Mouse (Mus musculus) thymus, postnatal 4 days (tissue): Measurements from ENCODE around the gene Ffar2.
A peak's percentile ranks its signal among the peaks of the same experiment; 100 is the strongest.
"Not testable (repeated sequence)": the region's sequence is repeated elsewhere in the genome, so short reads cannot be mapped to it uniquely, and the experiment has no call there.

ENCODE experiments used
- DNase-seq: peaks from one replicate; pipeline ENCODE4 v3.0.0; 2021

Ffar2 gene

DNA sequence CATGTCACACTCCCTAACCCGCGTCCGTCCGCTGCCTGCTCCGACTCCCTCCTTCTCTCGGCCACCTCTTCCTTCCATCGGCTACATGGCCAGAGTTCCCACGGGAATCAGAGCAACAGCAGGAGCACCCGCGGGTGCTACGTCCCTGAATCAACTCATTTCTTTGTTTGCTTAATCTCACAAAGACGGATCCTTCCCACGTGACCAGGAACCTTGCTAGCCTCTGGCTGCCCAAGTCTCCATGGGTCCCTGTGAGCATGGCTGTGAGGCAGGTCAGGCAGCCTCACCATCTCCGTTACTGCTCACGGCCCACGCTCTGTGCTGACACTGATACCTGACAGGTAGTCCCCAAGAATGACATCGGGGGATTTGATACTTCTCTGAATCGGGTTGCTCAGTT lies at the start of gene Ffar2:
Gene Ffar2 (minus strand): TSS at position 101 of the 400 bp plus-strand sequence.
- DNase-seq, result no peak

DNA sequence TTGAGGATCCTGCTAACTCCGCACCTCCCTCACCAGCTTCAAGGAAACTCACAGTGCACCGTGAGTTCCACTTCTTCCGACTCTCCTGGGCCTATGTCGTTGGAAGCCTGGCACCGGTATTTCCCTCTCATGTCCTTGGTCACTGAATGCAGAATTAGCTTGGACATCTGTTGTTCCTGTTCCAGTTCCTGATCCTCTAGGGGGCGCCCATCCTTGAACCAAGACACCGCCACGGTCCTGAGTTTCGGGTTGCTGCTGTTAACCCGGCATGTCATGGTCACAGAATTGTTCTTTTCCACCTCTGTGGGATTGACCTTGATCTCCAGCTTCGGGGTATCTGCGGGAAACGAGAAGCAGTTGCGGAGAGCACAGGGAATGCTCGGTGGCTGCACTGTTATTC lies 49.5 kb upstream of the Ffar2 start:
- DNase-seq, result peak; percentile 82

DNA sequence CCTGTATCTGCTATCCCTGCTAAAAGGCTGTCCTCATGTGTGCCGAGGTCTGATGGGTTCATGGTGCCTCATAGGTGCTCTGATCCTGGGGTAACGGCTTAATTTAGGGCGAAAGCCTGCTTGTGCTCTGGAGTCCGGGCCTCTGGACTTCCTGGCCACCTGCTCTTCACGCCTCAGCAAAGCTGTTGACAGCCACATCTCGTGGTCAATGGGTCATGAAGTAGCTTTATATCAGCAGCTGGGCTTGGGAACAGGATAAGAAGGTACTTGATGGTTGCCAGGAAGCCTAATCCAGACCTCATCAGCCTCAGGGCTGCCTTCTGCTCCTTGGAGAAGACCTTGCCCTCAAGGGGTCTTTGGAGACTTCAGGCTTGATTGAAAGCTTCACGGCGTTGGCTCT lies 39.8 kb upstream of the Ffar2 start:
- DNase-seq, result no peak

DNA sequence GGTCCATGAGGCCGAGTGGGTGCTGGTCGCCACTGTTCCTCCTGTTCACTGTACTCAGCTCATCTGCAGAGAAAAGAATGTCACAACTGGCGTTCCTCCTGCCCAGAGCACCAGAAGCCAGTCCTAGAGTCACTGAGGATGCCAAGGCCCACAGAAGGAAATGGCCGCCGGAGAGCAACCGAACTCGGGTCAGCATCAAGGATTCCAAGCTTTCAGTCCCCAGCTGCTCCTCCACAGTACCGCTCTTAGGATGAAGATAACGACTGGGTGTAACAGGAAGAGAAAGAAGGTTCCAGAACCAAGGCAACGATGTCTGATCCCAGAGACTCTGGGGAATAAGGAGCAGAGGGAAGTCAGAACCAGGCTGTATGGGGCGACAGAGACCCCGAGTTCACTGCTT lies 37.9 kb upstream of the Ffar2 start, which contains the start of gene Ffar1:
Gene Ffar1 (minus strand): TSS at position 101 of the 400 bp plus-strand sequence.
- DNase-seq, result no peak

DNA sequence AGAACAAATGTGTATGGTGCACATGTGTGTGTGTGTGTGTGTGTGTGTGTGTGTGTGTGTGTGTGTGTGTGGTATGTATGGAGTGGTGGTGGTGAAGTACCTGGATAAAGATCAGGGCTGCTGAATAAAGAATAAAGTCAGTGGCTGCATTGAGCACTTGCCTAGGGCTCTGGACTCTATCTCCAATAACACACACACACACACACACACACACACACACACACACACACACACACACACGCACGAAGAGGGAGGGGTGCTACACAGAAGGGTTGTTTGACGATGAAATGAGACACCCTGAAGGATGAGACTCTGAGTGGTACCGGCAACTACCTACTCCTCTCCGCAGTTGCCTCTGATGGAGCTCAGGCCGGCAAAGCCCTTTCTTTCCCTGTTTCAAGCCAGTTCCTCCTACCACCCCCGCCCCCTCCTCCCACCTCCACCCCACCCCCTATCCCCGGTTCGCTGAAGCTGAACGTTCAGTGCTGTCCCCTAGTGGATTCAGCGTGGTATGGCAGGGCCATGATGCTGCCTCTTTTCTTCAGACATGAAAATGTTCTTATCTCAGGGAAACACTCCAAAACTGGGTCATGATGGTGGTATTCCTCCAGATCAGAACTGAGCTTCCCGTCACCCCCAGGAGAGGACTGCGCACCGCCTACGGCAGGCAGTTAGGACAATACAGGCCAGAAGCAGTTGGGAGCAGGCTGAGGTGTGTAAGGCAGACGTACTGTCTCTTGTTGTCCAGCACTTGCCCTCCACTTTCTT lies 36.2 kb upstream of the Ffar2 start:
- DNase-seq, result peak; percentile 74

DNA sequence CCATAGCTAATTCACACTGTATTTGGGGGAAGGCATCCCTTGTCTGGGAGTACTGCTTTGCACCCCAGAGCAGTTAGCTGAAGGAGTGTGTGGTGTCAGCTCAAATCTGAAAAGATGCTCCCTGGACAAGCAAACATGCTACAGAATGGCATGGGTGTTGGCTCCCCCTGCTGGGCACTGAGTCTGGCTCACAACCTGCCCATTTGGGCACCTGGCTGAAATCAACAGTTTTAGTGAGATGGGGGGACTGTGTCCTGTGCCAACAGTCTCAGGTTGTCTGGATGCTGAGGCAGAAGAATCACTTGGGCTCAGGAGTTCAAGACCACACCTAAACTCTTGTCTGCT lies 35.7 kb upstream of the Ffar2 start:
- peak; percentile 87 for DNase-seq

DNA sequence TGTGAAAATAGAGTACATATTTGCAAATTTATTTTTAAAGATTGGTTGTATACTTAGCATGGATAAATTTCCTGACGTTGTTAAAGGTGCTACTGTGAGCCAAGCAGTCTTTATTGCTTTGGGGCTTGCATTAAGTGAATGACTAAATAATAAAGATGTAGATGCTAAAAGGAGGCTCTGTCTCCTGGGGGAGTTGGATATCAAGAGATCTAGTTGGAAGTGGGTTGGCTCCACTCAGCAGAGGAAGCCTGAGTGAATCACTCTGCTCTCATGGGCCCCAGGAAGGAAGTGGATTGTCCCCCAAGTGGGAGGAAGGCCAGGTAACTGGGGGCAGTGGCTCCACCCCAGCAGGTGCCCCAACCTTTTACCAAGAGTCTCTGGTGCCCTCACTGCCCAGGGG lies 34.2 kb upstream of the Ffar2 start:
- DNase-seq, result no peak

DNA sequence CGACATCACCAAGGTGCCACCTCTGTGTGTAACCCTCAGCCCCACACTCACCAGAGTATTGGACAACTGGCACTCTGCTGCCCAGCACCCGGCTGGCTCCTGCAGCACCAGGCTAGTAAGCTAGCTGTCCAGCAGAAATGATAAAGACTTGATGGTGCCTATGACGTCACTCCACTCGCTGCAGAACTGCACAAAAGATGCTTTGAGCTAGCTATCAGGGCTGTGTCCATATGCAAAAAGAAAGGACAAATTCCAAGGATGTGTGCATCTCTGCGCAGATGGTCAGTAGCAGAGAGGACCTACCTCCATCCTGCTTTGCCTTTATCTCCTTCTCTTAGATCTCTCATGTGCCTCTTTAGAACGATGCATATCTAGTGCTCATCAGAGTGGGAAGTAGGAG lies 32.5 kb upstream of the Ffar2 start, which contains the start of gene Ffar3:
Gene Ffar3 (minus strand): TSS at position 101 of the 400 bp plus-strand sequence.
- no peak for DNase-seq

DNA sequence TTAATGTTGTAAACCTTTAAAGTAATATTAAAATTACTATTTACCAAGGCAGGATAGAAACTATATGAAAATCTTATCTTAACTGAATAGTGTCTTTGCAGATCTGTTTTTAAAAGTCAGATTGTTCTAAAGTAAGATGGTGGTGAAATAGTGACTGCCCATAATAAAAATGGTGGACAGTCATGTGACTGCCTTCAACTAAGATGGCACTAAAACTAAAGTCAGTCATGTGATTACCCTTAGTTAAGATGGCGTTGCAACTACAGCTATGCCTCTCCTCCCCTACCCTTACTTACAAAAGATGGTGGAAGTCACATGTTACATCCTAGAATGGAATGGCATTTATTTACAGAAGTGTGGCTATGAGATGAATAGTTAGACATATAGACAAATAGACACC lies 27.8 kb upstream of the Ffar2 start:
- DNase-seq, result no peak

DNA sequence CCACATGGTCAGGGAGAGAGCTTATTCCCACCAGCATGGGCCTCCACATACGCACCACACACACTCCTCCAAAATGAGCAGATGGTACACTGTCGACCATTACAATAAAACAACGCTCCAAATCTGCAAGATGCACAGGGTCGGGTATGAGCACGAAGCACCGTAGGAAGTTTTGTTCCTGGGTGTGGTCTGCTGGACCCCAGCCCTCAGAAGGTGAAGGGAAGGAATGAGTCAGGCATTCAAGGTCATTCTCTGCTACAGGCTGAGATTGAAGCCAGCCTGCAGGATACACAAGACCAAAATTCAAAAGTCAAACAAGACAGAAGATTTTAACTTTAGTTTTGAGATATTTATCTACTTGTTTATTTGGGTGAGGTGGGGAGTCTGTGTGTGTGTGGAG lies 24.4 kb upstream of the Ffar2 start:
- no peak for DNase-seq

DNA sequence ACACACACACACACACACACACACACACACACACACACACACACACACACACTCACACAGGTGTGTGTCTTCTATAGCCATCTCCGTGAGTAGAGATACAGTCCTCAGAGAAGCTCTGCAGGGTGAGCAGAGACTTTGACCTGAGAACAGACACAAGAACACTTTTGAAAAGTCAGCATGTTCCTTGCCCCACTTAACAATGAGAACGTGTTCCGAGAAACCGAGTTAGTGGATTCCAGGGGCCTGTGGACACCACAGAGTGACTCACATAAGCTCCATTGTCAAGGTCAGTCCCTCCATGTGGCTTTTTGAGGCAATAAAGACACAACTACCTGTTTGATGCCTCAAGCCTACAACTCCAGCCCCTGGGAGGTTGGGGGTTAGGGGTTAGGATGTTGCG lies 23.8 kb upstream of the Ffar2 start:
- DNase-seq, result no peak

DNA sequence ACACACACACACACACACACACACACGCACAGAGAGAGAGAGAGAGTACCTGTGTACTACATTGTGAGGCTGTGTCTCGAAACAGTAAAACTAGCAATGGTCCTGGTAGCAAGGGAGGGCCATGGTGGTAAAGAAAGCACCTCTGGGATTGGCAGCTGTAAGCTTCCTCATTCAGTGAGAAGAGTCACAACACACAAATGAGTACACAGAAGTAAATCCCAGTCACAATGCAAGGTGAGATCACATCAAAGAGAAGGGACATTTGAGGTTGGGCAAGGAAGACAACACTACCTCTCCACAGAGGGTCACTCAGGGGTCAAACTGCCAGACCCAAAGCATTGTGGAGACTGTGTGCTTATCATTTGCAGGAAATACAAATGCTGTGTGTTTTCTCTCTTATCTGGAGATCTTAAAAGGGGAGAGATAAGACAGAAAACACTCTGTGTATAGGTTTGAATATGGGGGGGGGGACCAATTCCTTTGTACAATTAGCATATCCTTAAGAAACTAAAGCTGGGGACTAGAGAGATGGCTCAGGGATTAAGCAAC lies 23.0 kb upstream of the Ffar2 start:
- DNase-seq, result no peak

DNA sequence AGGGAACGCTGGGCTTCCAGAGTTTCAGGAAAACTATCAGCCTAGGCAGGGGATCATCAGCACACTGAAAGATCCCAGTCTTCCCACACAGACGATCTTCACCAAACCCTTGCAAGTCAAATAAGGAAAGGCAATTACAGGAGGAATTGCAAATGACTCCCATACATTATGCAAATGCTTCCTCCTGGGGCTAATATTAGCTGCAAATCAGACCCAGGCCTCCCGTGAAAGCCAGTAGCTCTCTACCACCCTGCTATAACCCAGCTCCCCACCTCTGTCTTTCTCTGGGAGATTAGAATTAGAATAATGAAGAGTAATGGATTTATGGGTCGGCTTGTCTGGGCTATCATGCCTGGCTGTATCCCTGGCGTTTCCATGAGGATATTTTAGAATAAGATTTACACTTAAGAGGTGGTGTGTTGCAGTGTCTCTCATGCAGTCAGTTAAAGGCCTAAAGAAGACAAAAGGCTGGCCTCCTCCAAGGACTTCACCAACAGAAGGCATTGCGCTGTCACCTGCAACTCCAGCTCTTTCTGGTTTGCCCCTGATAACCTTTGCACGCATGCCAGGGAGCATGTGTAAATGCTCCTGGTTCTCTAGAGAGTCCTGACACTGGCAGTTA lies 21.2 kb upstream of the Ffar2 start:
- DNase-seq, result no peak

DNA sequence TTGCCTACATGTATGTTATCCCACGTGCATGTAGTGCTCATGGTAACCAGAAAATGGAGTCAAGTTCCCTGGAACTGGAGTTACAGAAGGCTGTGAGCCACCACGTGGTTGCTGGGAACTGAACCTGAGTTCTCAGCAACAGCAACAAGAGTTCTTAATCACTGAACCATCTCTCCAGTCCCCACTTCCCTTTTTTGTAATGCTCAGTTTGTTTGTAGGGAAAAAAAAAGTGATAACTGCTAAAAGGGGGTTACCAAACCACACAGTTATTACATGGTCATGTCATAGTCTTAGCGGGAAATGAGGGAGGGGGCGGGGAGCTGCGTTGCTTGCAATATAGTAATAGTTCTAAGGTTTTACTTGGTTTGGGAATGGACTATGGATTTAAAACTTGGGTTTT lies 18.5 kb upstream of the Ffar2 start:
- DNase-seq, result no peak

DNA sequence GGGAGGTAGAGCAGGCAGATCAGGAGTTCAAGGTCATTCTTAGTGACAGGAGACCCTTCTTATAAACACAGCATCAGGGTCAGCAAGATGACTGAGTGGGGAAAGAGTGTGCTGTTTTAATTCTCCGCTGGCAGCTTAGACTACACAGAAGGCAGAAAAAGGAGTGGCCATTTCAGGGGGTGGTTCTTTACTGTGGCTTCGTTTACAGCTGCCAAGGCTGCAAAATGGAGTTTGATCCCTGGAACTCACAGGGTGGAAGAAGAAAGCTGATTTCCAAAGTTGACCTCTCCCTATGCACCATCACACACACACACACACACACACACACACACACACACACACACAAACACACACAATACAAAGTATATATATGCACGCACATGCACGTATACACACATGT lies 17.8 kb upstream of the Ffar2 start:
- no peak for DNase-seq

DNA sequence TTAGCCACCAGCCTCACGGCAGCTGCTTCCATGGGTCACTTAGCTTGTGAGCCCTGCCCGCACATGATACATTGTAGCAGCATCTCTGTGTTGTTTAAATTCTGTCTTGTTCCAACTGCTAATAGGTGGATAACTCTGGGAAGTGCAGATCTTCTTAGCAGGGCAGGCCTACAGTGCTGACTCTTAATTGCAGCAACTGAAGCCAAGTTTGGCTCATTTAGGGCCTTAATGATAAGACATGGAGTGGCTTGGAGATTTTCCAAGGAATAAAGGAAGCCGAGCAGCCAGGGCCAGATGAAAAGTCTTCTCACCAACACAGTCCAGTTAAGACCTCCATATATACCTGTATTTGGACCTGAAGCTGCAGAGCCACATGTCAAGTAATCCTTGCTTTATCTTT lies 16.7 kb upstream of the Ffar2 start:
- no peak for DNase-seq

DNA sequence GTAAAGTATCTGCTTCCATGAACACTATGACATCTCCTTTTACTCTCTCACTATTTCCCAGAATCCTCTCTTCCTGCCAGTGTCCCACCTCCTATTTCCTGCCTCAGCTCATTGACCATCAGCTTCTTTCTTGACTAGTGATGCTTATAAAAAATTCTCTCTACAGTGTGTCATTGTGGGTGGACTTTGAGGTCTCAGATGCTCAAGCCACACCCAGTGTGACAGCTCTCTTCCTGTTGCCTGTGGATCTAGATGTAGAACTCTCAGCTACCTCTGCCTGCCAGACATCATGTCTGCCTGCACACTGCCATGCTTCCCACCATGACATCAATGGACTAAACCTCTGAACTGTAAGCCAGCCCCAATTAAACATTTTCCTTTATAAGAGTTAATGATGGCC lies 13.7 kb upstream of the Ffar2 start:
- no peak for DNase-seq

DNA sequence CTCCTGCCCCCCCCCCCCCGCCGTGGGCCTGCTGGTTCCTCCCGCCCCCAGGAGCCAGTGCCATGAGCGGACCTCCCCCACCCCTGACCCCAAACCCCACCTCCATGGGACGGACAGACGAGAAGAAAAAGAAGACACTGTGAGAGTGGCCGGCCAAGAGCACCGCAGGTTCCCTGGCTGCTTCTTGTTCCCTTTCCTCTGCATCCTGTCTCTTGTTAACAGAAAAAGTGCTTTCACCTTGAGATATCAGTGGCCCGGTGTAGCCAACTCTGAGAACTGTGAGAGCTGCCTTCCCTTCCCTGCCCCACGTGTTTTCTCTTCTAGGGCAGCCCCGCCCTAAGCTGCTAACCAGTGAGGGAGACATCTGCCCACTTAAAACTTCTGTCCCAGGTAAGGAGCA lies 9.1 kb upstream of the Ffar2 start:
- DNase-seq, result not testable (repeated sequence)

DNA sequence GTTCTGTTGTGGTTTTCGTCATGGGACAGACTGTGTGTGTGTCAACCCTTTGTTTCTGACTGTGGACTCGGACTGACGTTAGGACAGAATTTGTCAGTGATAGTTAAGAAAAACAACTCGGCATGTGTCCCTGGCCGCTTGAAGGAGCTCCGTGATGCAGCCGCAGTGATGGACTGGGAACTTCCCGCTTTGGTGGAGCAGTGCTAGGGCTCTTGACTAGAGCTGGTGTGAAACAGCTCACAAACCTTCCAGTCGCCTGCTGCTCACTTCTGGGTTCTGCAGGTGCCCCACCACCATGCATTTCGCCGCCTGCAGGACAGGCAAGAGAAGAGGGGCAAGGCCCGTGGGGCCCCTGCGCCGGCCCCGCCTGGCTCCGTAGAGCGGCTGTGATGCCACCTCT lies 8.7 kb upstream of the Ffar2 start:
- peak; percentile 30 for DNase-seq

DNA sequence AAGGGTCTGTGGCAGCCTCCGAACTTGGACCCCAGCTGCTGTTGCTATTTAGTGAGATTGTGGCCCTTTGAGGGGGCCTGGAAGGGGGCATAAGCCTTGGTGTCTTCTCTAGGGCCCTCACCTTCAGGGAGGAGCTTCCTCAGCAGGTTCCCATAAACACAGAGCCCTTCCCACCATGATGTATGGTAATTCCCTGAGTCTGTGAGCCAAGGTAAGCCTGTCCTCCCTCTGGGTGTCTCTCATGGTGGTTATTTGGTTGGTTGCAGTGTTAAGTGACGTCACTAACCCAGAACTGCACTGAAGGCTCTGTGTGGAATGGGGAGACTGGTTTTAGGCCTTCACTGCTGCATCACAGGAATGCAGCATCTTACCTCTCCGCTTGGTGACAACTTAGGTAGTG lies 5.9 kb upstream of the Ffar2 start:
- no peak for DNase-seq

DNA sequence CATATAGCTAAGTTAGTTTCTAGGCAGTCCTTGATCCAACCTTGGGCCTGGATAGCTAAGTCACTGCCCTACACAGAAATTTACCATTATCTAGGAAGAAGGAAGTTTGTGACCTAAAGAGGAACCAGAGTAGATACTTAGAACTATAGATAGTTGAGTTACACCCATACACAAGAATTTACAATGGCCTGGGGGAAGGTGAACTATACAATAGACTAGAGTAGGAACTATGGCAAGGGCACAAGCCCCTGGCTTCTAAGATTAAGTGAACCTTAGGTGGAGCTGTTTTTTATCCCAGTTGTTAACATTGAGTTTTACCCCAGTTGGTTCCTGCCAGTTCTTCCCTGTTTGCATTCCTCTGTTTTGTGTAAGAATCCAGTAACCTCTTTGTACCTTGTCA lies 5.3 kb upstream of the Ffar2 start:
- DNase-seq, result not testable (repeated sequence)

DNA sequence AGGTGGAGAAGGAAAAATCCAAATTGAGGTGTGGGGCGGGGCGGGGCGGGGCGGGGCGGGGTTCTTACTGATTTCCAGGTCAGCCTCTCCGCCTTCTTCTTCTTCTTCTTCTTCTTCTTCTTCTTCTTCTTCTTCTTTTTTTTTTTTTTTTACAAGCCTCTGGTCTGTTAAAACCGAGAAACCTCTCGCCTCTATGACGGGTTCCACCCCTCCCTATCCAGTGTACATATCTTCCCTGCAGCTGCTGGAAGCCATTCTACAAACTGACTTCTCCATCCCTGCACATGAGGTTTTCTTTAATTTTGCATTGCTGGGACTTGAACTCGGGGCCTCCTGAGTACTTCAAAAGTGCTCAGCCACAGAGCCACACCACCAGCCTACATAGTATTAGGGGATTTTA lies 3.1 kb upstream of the Ffar2 start:
- DNase-seq, result no peak

DNA sequence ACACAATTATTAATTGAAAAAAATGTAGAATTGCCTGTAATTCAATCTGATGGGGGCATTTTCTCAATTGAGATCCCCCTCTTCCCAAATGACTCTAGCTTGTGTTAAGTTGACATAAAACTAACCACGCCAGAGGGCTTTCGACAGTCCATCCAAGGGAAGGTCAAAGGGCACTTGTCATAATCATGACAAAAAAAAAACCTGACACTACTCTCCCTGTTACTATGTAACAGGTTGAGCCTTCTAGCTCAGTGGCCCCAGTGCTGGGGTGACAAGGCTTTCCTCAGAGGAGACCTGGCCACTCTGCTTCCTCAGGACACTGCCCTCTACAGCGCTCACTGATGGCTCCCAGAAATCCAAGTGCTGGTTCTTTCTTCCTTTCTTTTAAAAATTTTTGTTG lies 731 bp upstream of the Ffar2 start:
- no peak for DNase-seq

DNA sequence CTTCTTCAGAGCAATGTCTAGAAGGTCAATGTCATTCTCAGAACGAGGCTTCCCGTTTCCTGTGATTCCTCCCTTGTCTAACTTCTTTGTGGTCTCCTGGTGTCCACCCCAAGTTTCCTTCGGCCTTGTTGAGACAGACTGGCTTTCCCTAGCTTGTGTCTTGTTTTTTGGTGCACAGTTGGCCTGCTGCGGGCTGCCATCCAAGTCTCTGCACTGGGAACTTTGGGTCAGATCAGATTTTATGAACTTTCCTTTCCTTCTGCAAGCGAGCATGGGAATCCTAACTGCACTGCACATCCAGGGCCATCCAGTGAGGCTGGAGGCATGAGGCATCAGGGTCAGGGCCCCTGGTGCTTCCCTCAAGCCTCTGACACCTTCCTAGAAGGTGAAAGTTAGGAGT lies 2.0 kb downstream of the Ffar2 start:
- no peak for DNase-seq
